Mouse (Mus musculus) olfactory bulb, adult 2 months (tissue): ENCODE results near the gene Olfr1370.

Experiments used
- CTCF ChIP-seq: fragments of 200-500 bp; IDR thresholded peaks from 2 replicates; pipeline ENCODE4 v1.5.1; 2012; ENCODE audit warnings: low read depth, mild to moderate bottlenecking, low read length, moderate library complexity; ENCODE audit not compliant: insufficient read depth
- POLR2A ChIP-seq: fragments of 200-500 bp; IDR thresholded peaks from 2 replicates; pipeline ENCODE4 v1.6.1; 2012; ENCODE audit warnings: mild to moderate bottlenecking, low read depth, low read length, moderate library complexity; ENCODE audit not compliant: insufficient read depth

DNA sequence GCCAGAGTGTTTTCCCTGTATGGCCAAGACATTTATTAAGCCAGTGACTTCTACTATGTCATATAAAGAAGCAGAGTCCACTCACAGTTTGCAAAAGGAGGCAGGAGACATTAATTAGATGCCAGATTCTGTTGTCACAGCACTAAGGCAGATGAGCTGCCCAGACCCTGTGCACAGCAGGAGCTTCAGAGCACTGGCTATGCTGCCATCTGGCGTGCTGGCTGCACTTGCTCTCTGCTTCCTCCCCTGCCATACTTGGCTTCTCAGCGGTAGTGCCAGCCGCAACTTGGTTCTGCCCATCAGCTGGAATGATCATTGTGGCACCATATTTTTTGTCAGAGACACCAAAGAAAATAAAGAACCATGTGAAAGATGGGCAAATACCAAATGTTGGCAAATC, 41.6 kb downstream of the Olfr1370 start:
- TF ChIP-seq CTCF (peak; percentile 26; the same call in 1 of the 2 replicates), POLR2A (no peak)
